Mouse (Mus musculus): ENCODE data around the gene Srsf2. TPM values are rescaled to one million over a fixed set of nuclear protein-coding genes. Genes with fewer than 3 reads are reported as not detected.
"Not testable (repeated sequence)": the region's sequence is repeated elsewhere in the genome, so short reads cannot be mapped to it uniquely, and the experiment has no call there.

Srsf2 gene
- polyA plus RNA-seq, 1 experiment = 658 TPM

DNA sequence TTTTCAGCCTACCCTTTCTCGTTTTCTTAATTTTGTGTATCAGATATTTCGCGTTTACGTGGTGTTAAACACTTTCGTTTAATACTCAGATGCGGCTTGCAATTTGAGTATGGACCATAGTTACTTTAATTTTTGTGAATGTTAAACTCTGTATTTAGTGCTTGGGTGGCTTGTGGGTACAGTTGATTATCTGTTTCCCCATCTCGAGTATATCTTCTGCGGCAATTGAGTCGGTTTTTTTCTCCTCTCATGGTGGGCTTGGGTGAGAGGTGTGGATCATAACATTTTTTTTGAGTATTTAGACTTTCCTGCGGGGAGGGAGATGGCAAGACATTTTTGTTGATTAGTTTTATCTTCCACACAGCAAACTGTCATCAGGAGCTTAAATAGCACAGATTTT, 1.4 kb upstream of the Srsf2 start:
- peak overlapping the region; percentile 60; the same call in 1 of the 2 replicates for H3K27ac ChIP-seq (ENCODE audit: insufficient read depth, low read depth, low read length)
- 12% methylated on average over 10 of the region's 10 CpGs for WGBS
- no peak for TF ChIP-seq POLR2A (IDR thresholded peaks at IDR 0.05; ENCODE audit: low read depth, low read length)
- H3K27me3 ChIP-seq (ENCODE audit: control insufficient read depth, insufficient read depth, low read length) = no peaks in the 10 kb centered on the region
- H3K4me3 ChIP-seq (ENCODE audit: low read depth, low read length) = peak overlapping the region; percentile 87
- H3K4me1 ChIP-seq (ENCODE audit: control insufficient read depth, insufficient read depth, insufficient read length, low read length) = 0 out of 2 replicates have a peak, but pooled peaks cover 2% of the 10 kb centered on the region
- H3K36me3 ChIP-seq (ENCODE audit: control insufficient read depth, insufficient read depth, low read length) = peaks cover 22% of the 10 kb centered on the region

DNA sequence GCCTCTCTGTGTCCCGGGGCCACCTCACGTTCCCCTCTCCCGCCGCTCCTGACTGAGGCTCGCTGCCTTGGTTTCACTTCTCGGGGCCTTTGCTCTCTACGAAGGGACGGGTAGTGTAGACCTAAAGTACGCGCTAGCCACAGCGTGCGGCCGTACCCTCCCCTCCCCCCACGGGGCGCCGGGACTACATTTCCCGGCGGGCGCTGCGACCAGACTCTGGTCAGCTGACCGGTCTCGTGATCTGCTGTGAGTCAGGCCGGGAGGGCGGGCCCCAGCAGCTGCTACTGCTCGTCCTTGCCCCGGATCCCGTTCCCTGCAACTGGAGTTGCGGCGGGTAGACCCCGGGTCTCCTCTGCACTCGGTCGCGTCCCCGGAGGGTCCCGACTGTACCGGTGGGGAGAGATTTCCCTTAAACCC, 626 bp upstream of the Srsf2 start:
- Histone ChIP-seq H3K27ac (ENCODE audit: insufficient read depth, low read depth, low read length) (peak overlapping the region; percentile 97), H3K4me1 (ENCODE audit: control insufficient read depth, insufficient read depth, insufficient read length, low read length) (0 out of 2 replicates have a peak, but pooled peaks cover 2% of the 10 kb centered on the region), H3K27me3 (ENCODE audit: control insufficient read depth, insufficient read depth, low read length) (no peaks in the 10 kb centered on the region), H3K36me3 (ENCODE audit: control insufficient read depth, insufficient read depth, low read length) (peaks cover 27% of the 10 kb centered on the region), H3K4me3 (ENCODE audit: low read depth, low read length) (peak overlapping the region; percentile 87)
- 1% methylated on average over 36 of the region's 36 CpGs for WGBS
- TF ChIP-seq CTCF (IDR thresholded peaks at IDR 0.05; ENCODE audit: extremely low read depth, insufficient read length, insufficient replicate concordance, low read depth, low read length) (no peak), POLR2A (IDR thresholded peaks at IDR 0.05; ENCODE audit: low read depth, low read length) (peak; percentile 51)

- H3K27ac ChIP-seq (ENCODE audit: insufficient read depth, low read depth, low read length) = peak within 1 kb of the TSS; percentile 99
- 0 out of 2 replicates have a peak, but pooled peaks cover 4% of the 10 kb centered on the region for H3K4me1 ChIP-seq (ENCODE audit: control insufficient read depth, insufficient read depth, insufficient read length, low read length)
- TF ChIP-seq POLR2A (IDR thresholded peaks at IDR 0.05; ENCODE audit: low read depth, low read length) (no peak), CTCF (IDR thresholded peaks at IDR 0.05; ENCODE audit: extremely low read depth, insufficient read length, insufficient replicate concordance, low read depth, low read length) (no peak)
- WGBS = under 1% methylated on average over 88 of the region's 91 CpGs
- no peaks in the 10 kb centered on the region for H3K27me3 ChIP-seq (ENCODE audit: control insufficient read depth, insufficient read depth, low read length)
- H3K4me3 ChIP-seq (ENCODE audit: low read depth, low read length) = peak within 1 kb of the TSS; percentile 87
- H3K36me3 ChIP-seq (ENCODE audit: control insufficient read depth, insufficient read depth, low read length) = peaks cover 31% of the 10 kb centered on the region
Measured at GRCm38 (mm10) chr11:116852291-116852890, 503 bp downstream of the Srsf2 start, which contains the start of gene Mfsd11. TSS of gene Mfsd11 (plus strand) at chr11:116852440.

DNA sequence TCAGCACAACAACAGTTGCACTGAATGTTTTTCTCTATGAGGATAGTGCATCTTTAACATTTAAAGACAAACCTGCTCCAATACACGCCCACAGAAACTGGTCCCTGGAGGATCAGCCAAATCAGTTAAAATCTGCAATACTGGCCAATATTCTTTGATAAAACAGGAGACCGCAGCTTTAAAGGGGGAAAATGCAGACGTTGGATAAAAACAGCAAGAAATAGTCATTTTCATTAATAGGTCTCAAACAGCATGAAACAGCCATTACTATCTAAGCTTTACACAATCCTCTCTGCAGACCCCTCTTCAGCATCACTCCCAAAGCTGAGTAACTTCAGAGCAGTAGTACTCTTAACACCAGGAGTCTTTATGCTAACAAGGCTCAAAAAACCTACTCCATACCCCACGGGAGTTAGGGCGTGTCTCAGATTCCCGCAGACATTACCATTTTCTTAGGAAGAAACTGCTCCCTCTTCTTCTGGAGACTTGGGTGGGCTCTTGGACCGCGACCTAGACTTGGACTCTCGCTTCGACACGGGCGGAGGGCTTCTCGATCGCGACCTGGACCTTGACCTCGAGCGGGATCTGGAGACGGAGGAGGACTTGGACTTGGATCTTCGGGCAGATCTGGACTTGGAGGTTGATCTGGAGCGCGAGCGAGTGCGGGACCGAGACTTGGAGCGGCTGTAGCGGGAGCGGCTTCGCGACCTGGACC, 1.2 kb downstream of the Srsf2 start:
- Histone ChIP-seq H3K4me3 (ENCODE audit: low read depth, low read length) (peak overlapping the region; percentile 87), H3K27ac (ENCODE audit: insufficient read depth, low read depth, low read length) (peak overlapping the region; percentile 99), H3K4me1 (ENCODE audit: control insufficient read depth, insufficient read depth, insufficient read length, low read length) (0 out of 2 replicates have a peak, but pooled peaks cover 4% of the 10 kb centered on the region), H3K27me3 (ENCODE audit: control insufficient read depth, insufficient read depth, low read length) (no peaks in the 10 kb centered on the region), H3K36me3 (ENCODE audit: control insufficient read depth, insufficient read depth, low read length) (peaks cover 29% of the 10 kb centered on the region)
- WGBS = 0% methylated on average over 29 of the region's 29 CpGs
- TF ChIP-seq POLR2A (IDR thresholded peaks at IDR 0.05; ENCODE audit: low read depth, low read length) (no peak; the same call in 1 of the 2 replicates), CTCF (IDR thresholded peaks at IDR 0.05; ENCODE audit: extremely low read depth, insufficient read length, insufficient replicate concordance, low read depth, low read length) (no peak)

DNA sequence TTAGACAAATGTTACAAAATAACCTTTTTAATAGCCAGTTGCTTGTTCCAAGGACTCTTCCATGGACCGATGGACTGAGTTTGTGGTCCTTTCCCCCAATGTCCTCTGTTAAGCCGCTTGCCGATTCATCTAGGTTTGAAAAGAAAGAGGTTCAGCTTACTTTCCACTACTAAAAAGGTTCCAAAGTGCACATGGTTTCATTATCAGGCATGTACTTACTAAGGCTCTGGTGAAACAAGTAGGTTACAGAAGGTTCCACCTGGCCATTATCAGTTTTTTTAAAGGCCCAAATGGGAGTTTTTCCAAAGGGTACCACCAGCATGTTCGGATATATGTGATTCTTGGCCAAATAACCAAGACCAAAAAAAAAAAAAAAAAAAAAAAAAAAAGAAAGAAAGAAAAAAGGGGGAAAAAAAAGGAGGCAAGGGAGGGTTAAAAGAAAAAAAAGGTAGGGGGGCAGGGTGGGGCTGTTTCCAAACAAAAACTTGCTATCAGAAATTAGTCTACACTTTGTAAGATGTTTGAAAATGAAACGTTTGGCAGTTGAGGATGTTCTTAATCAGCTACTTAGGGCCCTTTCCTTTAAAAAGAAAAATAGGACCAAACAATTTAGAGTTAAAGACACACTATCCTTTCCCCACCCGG, 1.9 kb downstream of the Srsf2 start:
- H3K27ac ChIP-seq (ENCODE audit: insufficient read depth, low read depth, low read length) = peak overlapping the region; percentile 99
- no peak for TF ChIP-seq CTCF (IDR thresholded peaks at IDR 0.05; ENCODE audit: extremely low read depth, insufficient read length, insufficient replicate concordance, low read depth, low read length)
- TF ChIP-seq POLR2A (IDR thresholded peaks at IDR 0.05; ENCODE audit: low read depth, low read length) = no peak
- 3% methylated on average over 6 of the region's 6 CpGs for WGBS
- H3K4me1 ChIP-seq (ENCODE audit: control insufficient read depth, insufficient read depth, insufficient read length, low read length) = 0 out of 2 replicates have a peak, but pooled peaks cover 4% of the 10 kb centered on the region
- no peaks in the 10 kb centered on the region for H3K27me3 ChIP-seq (ENCODE audit: control insufficient read depth, insufficient read depth, low read length)
- H3K4me3 ChIP-seq (ENCODE audit: low read depth, low read length) = peak overlapping the region; percentile 37; the same call in 1 of the 2 replicates
- peaks cover 31% of the 10 kb centered on the region for H3K36me3 ChIP-seq (ENCODE audit: control insufficient read depth, insufficient read depth, low read length)

DNA sequence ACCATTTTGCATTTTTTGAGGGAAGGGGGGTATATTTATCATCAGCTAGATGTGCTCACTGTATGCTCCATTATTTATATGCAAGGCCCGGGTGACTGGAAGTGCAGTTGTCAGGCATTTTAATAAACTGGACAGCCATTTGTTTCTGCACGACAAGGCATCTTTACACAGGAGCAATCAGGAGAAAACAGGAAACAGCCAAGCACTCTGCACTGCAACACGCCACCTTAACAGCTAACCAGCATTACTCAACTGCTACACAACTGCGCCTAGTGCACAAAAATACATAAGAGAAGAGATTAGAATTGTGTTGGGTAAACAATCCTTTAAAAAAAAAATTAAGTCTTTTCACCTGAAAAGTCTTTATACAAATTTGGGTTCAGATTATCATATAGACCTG, 2.8 kb downstream of the Srsf2 start:
- Histone ChIP-seq H3K27me3 (ENCODE audit: control insufficient read depth, insufficient read depth, low read length) (no peaks in the 10 kb centered on the region), H3K36me3 (ENCODE audit: control insufficient read depth, insufficient read depth, low read length) (peaks cover 31% of the 10 kb centered on the region), H3K4me1 (ENCODE audit: control insufficient read depth, insufficient read depth, insufficient read length, low read length) (0 out of 2 replicates have a peak, but pooled peaks cover 4% of the 10 kb centered on the region), H3K4me3 (ENCODE audit: low read depth, low read length) (no peak overlapping the region), H3K27ac (ENCODE audit: insufficient read depth, low read depth, low read length) (no peak overlapping the region)
- 12% methylated on average over 4 of the region's 4 CpGs for WGBS
- TF ChIP-seq POLR2A (IDR thresholded peaks at IDR 0.05; ENCODE audit: low read depth, low read length) (no peak), CTCF (IDR thresholded peaks at IDR 0.05; ENCODE audit: extremely low read depth, insufficient read length, insufficient replicate concordance, low read depth, low read length) (no peak)

- H3K36me3 ChIP-seq (ENCODE audit: control insufficient read depth, insufficient read depth, low read length) = peaks cover 31% of the 10 kb centered on the region
- H3K27ac ChIP-seq (ENCODE audit: insufficient read depth, low read depth, low read length) = no peak overlapping the region
- 0 out of 2 replicates have a peak, but pooled peaks cover 4% of the 10 kb centered on the region for H3K4me1 ChIP-seq (ENCODE audit: control insufficient read depth, insufficient read depth, insufficient read length, low read length)
- no peak for TF ChIP-seq CTCF (IDR thresholded peaks at IDR 0.05; ENCODE audit: extremely low read depth, insufficient read length, insufficient replicate concordance, low read depth, low read length)
- no peak for TF ChIP-seq POLR2A (IDR thresholded peaks at IDR 0.05; ENCODE audit: low read depth, low read length)
- no peaks in the 10 kb centered on the region for H3K27me3 ChIP-seq (ENCODE audit: control insufficient read depth, insufficient read depth, low read length)
- no peak overlapping the region for H3K4me3 ChIP-seq (ENCODE audit: low read depth, low read length)
Measured at GRCm38 (mm10) chr11:116849587-116849986, 3.3 kb downstream of the Srsf2 start.

DNA sequence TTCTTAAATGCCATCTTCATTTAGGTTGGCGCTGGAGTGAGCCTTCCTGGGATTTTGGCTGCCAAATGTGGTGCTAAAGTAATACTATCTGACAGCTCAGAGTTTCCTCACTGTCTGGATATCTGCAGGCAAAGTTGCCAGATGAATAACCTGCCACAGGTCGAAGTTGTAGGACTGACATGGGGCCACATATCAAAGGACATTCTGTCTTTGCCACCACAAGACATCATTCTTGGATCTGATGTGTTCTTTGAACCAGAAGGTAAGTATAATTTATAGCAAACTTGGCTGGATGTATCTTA, 4.1 kb downstream of the Srsf2 start:
- H3K4me1 ChIP-seq (ENCODE audit: control insufficient read depth, insufficient read depth, insufficient read length, low read length); H3K27me3 ChIP-seq (ENCODE audit: control insufficient read depth, insufficient read depth, low read length); H3K4me3 ChIP-seq (ENCODE audit: low read depth, low read length); H3K27ac ChIP-seq (ENCODE audit: insufficient read depth, low read depth, low read length): not testable (repeated sequence)
- whole genome bisulfite sequencing = 48% methylated on average over 2 of the region's 2 CpGs
- peaks cover 31% of the 10 kb centered on the region for H3K36me3 ChIP-seq (ENCODE audit: control insufficient read depth, insufficient read depth, low read length)
